Mouse (Mus musculus): ENCODE data around the gene Nfatc3. TPM values are rescaled to one million over a fixed set of nuclear protein-coding genes. Genes with fewer than 3 reads are reported as not detected.

Nfatc3 gene
- polyA plus RNA-seq, 1 experiment, result 11.8 TPM

DNA sequence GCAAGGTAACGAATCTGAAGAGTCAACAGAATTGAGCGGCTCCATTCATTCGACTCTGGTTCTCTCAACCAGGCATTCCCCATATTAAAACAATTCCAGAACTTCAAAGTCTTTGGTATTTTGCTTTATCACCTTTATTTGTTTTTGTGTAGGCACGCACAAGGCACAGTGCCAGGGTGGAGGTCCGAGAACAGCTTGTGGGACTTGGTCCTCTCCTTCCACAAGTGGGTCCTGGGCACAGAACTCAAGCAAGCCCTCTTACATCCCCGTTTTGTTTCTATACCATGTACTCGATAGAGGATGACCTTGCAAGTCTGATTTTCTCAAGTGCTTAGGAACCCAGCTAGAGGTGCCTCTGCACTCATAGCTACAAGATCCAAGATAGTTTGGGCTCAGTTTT is 80.0 kb downstream of the Nfatc3 start:
- Histone ChIP-seq H3K4me3 (peak overlapping the region; percentile 37), H3K36me3 (ENCODE audit: control insufficient read depth, insufficient read depth) (no peaks in the 10 kb centered on the region), H3K4me2 (ENCODE audit: low read depth) (peak overlapping the region; percentile 92), H3K79me2 (ENCODE audit: control insufficient read depth, insufficient read depth) (no peaks in the 10 kb centered on the region), H3K27me3 (ENCODE audit: control insufficient read depth, insufficient read depth, insufficient read length) (no peaks in the 10 kb centered on the region), H3ac (ENCODE audit: control insufficient read depth, insufficient read length) (no peak overlapping the region)
- TF ChIP-seq POLR2A (IDR thresholded peaks at IDR 0.05; ENCODE audit: insufficient read length, low read depth) (no peak), REST (IDR thresholded peaks at IDR 0.05; ENCODE audit: insufficient read depth, insufficient read length) (no peak), USF1 (IDR thresholded peaks at IDR 0.05; ENCODE audit: low read depth) (no peak), MYOG (IDR thresholded peaks at IDR 0.05; ENCODE audit: control insufficient read depth in 1 of 3, insufficient read depth in 1 of 3, insufficient read length in 2 of 3, low read depth in 2 of 3) (no peak), MAX (IDR thresholded peaks at IDR 0.05; ENCODE audit: low read depth) (no peak), MYOD1 (IDR thresholded peaks at IDR 0.05; ENCODE audit: control insufficient read depth in 1 of 3, insufficient read length in 2 of 3, low read depth in 2 of 3) (no peak), POLR2AphosphoS2 (IDR thresholded peaks at IDR 0.05; ENCODE audit: insufficient read length, low read depth) (no peak), E2F4 (IDR thresholded peaks at IDR 0.05; ENCODE audit: insufficient read depth) (no peak), TCF12 (IDR thresholded peaks at IDR 0.05; ENCODE audit: insufficient read depth, poor library complexity, severe bottlenecking) (no peak), SRF (IDR thresholded peaks at IDR 0.05; ENCODE audit: control insufficient read depth, insufficient read length, low read depth) (no peak), CEBPB (IDR thresholded peaks at IDR 0.05; ENCODE audit: insufficient read depth, poor library complexity, severe bottlenecking) (no peak), TCF3 (IDR thresholded peaks at IDR 0.05; ENCODE audit: insufficient read length, low read depth) (no peak)

DNA sequence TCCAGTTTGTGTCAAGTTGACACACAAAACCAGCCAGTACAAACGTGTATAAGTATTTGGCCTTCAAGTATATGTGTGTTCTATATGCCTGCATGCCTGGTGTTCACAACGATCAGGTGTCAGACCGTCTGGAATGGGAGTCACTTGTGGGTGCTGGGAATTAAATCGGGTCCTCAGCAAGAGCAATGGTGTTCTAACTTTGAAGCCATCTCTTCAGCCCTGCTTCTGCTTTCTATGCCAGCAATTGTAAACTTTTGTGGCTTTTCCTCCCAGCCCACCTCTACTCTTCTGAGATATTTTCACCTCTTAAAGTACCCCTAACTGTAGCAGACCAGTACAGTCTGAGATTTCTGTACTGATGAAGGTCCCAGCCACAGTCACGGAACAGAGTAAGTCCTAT is 81.6 kb downstream of the Nfatc3 start:
- Histone ChIP-seq H3ac (ENCODE audit: control insufficient read depth, insufficient read length) (no peak overlapping the region), H3K4me2 (ENCODE audit: low read depth) (no peak overlapping the region), H3K27me3 (ENCODE audit: control insufficient read depth, insufficient read depth, insufficient read length) (no peaks in the 10 kb centered on the region), H3K79me2 (ENCODE audit: control insufficient read depth, insufficient read depth) (no peaks in the 10 kb centered on the region), H3K4me3 (no peak overlapping the region), H3K36me3 (ENCODE audit: control insufficient read depth, insufficient read depth) (no peaks in the 10 kb centered on the region)
- TF ChIP-seq MAX (IDR thresholded peaks at IDR 0.05; ENCODE audit: low read depth) (no peak), MYOG (IDR thresholded peaks at IDR 0.05; ENCODE audit: control insufficient read depth in 1 of 3, insufficient read depth in 1 of 3, insufficient read length in 2 of 3, low read depth in 2 of 3) (no peak), MYOD1 (IDR thresholded peaks at IDR 0.05; ENCODE audit: control insufficient read depth in 1 of 3, insufficient read length in 2 of 3, low read depth in 2 of 3) (no peak), TCF3 (IDR thresholded peaks at IDR 0.05; ENCODE audit: insufficient read length, low read depth) (no peak), USF1 (IDR thresholded peaks at IDR 0.05; ENCODE audit: low read depth) (no peak), E2F4 (IDR thresholded peaks at IDR 0.05; ENCODE audit: insufficient read depth) (no peak), POLR2A (IDR thresholded peaks at IDR 0.05; ENCODE audit: insufficient read length, low read depth) (no peak), REST (IDR thresholded peaks at IDR 0.05; ENCODE audit: insufficient read depth, insufficient read length) (no peak), SRF (IDR thresholded peaks at IDR 0.05; ENCODE audit: control insufficient read depth, insufficient read length, low read depth) (no peak), TCF12 (IDR thresholded peaks at IDR 0.05; ENCODE audit: insufficient read depth, poor library complexity, severe bottlenecking) (no peak), POLR2AphosphoS2 (IDR thresholded peaks at IDR 0.05; ENCODE audit: insufficient read length, low read depth) (no peak)

DNA sequence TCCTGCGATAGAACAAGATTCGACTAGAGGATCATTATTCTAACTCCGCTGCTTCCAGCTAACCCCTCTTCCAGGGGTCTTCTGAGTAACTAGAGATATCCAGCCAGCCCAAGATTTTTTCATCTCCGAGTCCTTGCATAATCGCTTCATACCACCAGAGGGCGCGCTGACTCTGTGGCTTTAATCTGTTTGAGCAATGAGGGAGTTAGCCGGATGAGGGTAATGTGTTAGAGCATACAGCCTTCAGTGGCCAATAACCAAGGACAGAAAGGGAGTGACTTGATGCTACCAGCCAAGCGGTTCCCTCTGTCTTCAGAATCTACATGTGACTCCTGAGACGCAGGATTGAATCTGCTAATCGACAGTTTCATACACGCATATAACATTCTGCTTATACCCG is 82.1 kb downstream of the Nfatc3 start:
- H3K4me2 ChIP-seq (ENCODE audit: low read depth), result peak overlapping the region; percentile 2
- no peak overlapping the region for H3K4me3 ChIP-seq
- H3ac ChIP-seq (ENCODE audit: control insufficient read depth, insufficient read length), result no peak overlapping the region
- no peaks in the 10 kb centered on the region for H3K79me2 ChIP-seq (ENCODE audit: control insufficient read depth, insufficient read depth)
- no peaks in the 10 kb centered on the region for H3K27me3 ChIP-seq (ENCODE audit: control insufficient read depth, insufficient read depth, insufficient read length)
- TF ChIP-seq CEBPB (IDR thresholded peaks at IDR 0.05; ENCODE audit: insufficient read depth, poor library complexity, severe bottlenecking), result no peak
- no peak for TF ChIP-seq TCF12 (IDR thresholded peaks at IDR 0.05; ENCODE audit: insufficient read depth, poor library complexity, severe bottlenecking)
- no peak for TF ChIP-seq E2F4 (IDR thresholded peaks at IDR 0.05; ENCODE audit: insufficient read depth)
- TF ChIP-seq USF1 (IDR thresholded peaks at IDR 0.05; ENCODE audit: low read depth), result no peak
- no peak for TF ChIP-seq MAX (IDR thresholded peaks at IDR 0.05; ENCODE audit: low read depth)
- no peak for TF ChIP-seq TCF3 (IDR thresholded peaks at IDR 0.05; ENCODE audit: insufficient read length, low read depth)
- TF ChIP-seq POLR2AphosphoS2 (IDR thresholded peaks at IDR 0.05; ENCODE audit: insufficient read length, low read depth), result no peak
- no peak for TF ChIP-seq SRF (IDR thresholded peaks at IDR 0.05; ENCODE audit: control insufficient read depth, insufficient read length, low read depth)
- no peak for TF ChIP-seq POLR2A (IDR thresholded peaks at IDR 0.05; ENCODE audit: insufficient read length, low read depth)
- no peak for TF ChIP-seq REST (IDR thresholded peaks at IDR 0.05; ENCODE audit: insufficient read depth, insufficient read length)
- no peak for TF ChIP-seq MYOG (IDR thresholded peaks at IDR 0.05; ENCODE audit: control insufficient read depth in 1 of 3, insufficient read depth in 1 of 3, insufficient read length in 2 of 3, low read depth in 2 of 3)
- no peak for TF ChIP-seq MYOD1 (IDR thresholded peaks at IDR 0.05; ENCODE audit: control insufficient read depth in 1 of 3, insufficient read length in 2 of 3, low read depth in 2 of 3)
- H3K36me3 ChIP-seq (ENCODE audit: control insufficient read depth, insufficient read depth), result no peaks in the 10 kb centered on the region

DNA sequence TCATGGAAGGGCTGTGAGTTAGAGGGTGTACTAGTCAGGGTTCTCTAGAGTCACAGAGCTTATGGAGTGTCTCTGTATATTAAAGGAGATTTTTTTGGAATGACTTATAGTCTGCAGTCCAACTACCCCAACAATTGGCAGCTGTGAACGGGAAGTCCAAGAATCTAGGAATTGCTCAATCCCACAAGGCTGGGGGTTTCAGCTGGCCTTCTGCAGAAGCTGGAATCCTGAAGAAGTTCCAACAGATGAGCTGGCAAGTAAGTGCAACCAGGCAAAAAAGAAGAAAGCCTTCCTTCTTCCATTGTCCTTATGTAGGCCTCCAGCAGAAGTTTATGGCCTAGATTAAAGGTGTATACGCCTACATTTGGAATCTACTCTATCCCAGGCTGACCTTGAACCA is 86.7 kb downstream of the Nfatc3 start:
- H3K79me2 ChIP-seq (ENCODE audit: control insufficient read depth, insufficient read depth), result no peaks in the 10 kb centered on the region
- TF ChIP-seq CEBPB (IDR thresholded peaks at IDR 0.05; ENCODE audit: insufficient read depth, poor library complexity, severe bottlenecking) (peak; percentile 77), TCF12 (IDR thresholded peaks at IDR 0.05; ENCODE audit: insufficient read depth, poor library complexity, severe bottlenecking) (no peak)
- no peak overlapping the region for H3ac ChIP-seq (ENCODE audit: control insufficient read depth, insufficient read length)
- H3K36me3 ChIP-seq (ENCODE audit: control insufficient read depth, insufficient read depth), result no peaks in the 10 kb centered on the region
- no peak overlapping the region for H3K4me2 ChIP-seq (ENCODE audit: low read depth)
- H3K27me3 ChIP-seq (ENCODE audit: control insufficient read depth, insufficient read depth, insufficient read length), result no peaks in the 10 kb centered on the region
- no peak overlapping the region for H3K4me3 ChIP-seq

DNA sequence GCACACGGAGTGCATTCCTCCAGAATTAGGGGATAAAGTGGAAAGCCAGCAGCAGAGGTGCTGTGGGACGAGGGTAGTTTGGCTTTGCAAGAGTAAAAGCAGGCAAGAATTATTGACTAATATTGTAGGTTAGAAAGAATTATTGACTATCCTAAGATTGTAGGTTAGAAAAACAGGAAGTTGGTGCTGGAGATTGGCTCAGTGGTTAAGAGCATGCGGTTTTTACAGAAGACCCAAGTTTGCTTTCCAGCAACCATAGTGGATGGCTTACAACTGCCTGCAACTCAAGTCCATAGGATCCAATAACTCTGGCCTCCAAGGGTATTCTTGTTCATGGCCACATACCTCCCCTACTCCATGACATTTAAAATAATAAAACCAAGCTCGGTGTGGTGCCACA is 87.4 kb downstream of the Nfatc3 start:
- H3K36me3 ChIP-seq (ENCODE audit: control insufficient read depth, insufficient read depth), result no peaks in the 10 kb centered on the region

More for the DNA sequence above, 87.4 kb downstream of the Nfatc3 start:
- H3ac ChIP-seq (ENCODE audit: control insufficient read depth, insufficient read length), result no peak overlapping the region
- no peak overlapping the region for H3K4me3 ChIP-seq
- no peaks in the 10 kb centered on the region for H3K27me3 ChIP-seq (ENCODE audit: control insufficient read depth, insufficient read depth, insufficient read length)
- H3K79me2 ChIP-seq (ENCODE audit: control insufficient read depth, insufficient read depth), result peaks cover 7% of the 10 kb centered on the region
- H3K4me2 ChIP-seq (ENCODE audit: low read depth), result no peak overlapping the region
- no peak for TF ChIP-seq USF1 (IDR thresholded peaks at IDR 0.05; ENCODE audit: low read depth)
- no peak for TF ChIP-seq CEBPB (IDR thresholded peaks at IDR 0.05; ENCODE audit: insufficient read depth, poor library complexity, severe bottlenecking)
- no peak for TF ChIP-seq TCF3 (IDR thresholded peaks at IDR 0.05; ENCODE audit: insufficient read length, low read depth)
- TF ChIP-seq POLR2A (IDR thresholded peaks at IDR 0.05; ENCODE audit: insufficient read length, low read depth), result no peak
- TF ChIP-seq TCF12 (IDR thresholded peaks at IDR 0.05; ENCODE audit: insufficient read depth, poor library complexity, severe bottlenecking), result no peak
- no peak for TF ChIP-seq REST (IDR thresholded peaks at IDR 0.05; ENCODE audit: insufficient read depth, insufficient read length)
- no peak for TF ChIP-seq E2F4 (IDR thresholded peaks at IDR 0.05; ENCODE audit: insufficient read depth)
